Mouse (Mus musculus): Measurements from ENCODE around the gene Gm11567. TPM values are rescaled to one million over a fixed set of nuclear protein-coding genes. Genes with fewer than 3 reads are reported as not detected.

Gm11567 gene
- polyA plus RNA-seq, 1 experiment from 2014 or later: not detected

Other genes with a start within 250 kb of the Gm11567 start
- gene Krtap4-2, start 244.1 kb upstream of the Gm11567 start, polyA plus RNA-seq (2015; fragmentation: Nextera tagmentation; extraction: Ambion mirVana): not detected in 2 replicates
- gene Krtap4-7, start 235.1 kb upstream of the Gm11567 start, polyA plus RNA-seq (2015; fragmentation: Nextera tagmentation; extraction: Ambion mirVana): not detected in 2 replicates
- not detected in 2 replicates for gene Gm11555, start 229.0 kb upstream of the Gm11567 start, polyA plus RNA-seq (2015; fragmentation: Nextera tagmentation; extraction: Ambion mirVana)
- not detected in 2 replicates for gene Gm11563, start 220.2 kb upstream of the Gm11567 start, polyA plus RNA-seq (2015; fragmentation: Nextera tagmentation; extraction: Ambion mirVana)
- not detected in 2 replicates for gene Krtap4-6, start 213.2 kb upstream of the Gm11567 start, polyA plus RNA-seq (2015; fragmentation: Nextera tagmentation; extraction: Ambion mirVana)
- gene Gm14190, start 188.4 kb upstream of the Gm11567 start, polyA plus RNA-seq (2015; fragmentation: Nextera tagmentation; extraction: Ambion mirVana): not detected in 2 replicates
- gene Gm14180, start 144.9 kb upstream of the Gm11567 start, polyA plus RNA-seq (2015; fragmentation: Nextera tagmentation; extraction: Ambion mirVana): not detected in 2 replicates
- not detected in 2 replicates for gene Gm11595, start 106.3 kb upstream of the Gm11567 start, polyA plus RNA-seq (2015; fragmentation: Nextera tagmentation; extraction: Ambion mirVana)
- not detected in 2 replicates for gene Krtap4-8, start 98.5 kb upstream of the Gm11567 start, polyA plus RNA-seq (2015; fragmentation: Nextera tagmentation; extraction: Ambion mirVana)
- not detected in 2 replicates for gene Krtap4-9, start 94.0 kb upstream of the Gm11567 start, polyA plus RNA-seq (2015; fragmentation: Nextera tagmentation; extraction: Ambion mirVana)
- not detected in 2 replicates for gene Gm11596, start 85.7 kb upstream of the Gm11567 start, polyA plus RNA-seq (2015; fragmentation: Nextera tagmentation; extraction: Ambion mirVana)
- not detected in 2 replicates for gene Gm11569, start 80.3 kb upstream of the Gm11567 start, polyA plus RNA-seq (2015; fragmentation: Nextera tagmentation; extraction: Ambion mirVana)
- gene Gm11554, start 74.7 kb upstream of the Gm11567 start, polyA plus RNA-seq (2015; fragmentation: Nextera tagmentation; extraction: Ambion mirVana): not detected in 2 replicates
- gene Krtap4-13, start 69.3 kb upstream of the Gm11567 start, polyA plus RNA-seq (2015; fragmentation: Nextera tagmentation; extraction: Ambion mirVana): not detected in 2 replicates
- not detected in 2 replicates for gene Gm11564, start 63.5 kb upstream of the Gm11567 start, polyA plus RNA-seq (2015; fragmentation: Nextera tagmentation; extraction: Ambion mirVana)
- gene 2300003K06Rik, start 41.1 kb upstream of the Gm11567 start, polyA plus RNA-seq (2015; fragmentation: Nextera tagmentation; extraction: Ambion mirVana): not detected in 2 replicates
- gene Krtap4-16, start 27.6 kb upstream of the Gm11567 start, polyA plus RNA-seq (2015; fragmentation: Nextera tagmentation; extraction: Ambion mirVana): not detected in 2 replicates
- gene Gm11568, start 21.3 kb upstream of the Gm11567 start, polyA plus RNA-seq (2015; fragmentation: Nextera tagmentation; extraction: Ambion mirVana): not detected in 2 replicates
- not detected in 2 replicates for gene Gm11559, start 14.7 kb upstream of the Gm11567 start, polyA plus RNA-seq (2015; fragmentation: Nextera tagmentation; extraction: Ambion mirVana)
- gene Krtap9-1, start 5.8 kb upstream of the Gm11567 start, polyA plus RNA-seq (2015; fragmentation: Nextera tagmentation; extraction: Ambion mirVana): not detected in 2 replicates
- gene Krtap31-1, start 28.7 kb downstream of the Gm11567 start, polyA plus RNA-seq (2015; fragmentation: Nextera tagmentation; extraction: Ambion mirVana): not detected in 2 replicates
- not detected in 2 replicates for gene Gm11565, start 35.6 kb downstream of the Gm11567 start, polyA plus RNA-seq (2015; fragmentation: Nextera tagmentation; extraction: Ambion mirVana)
- not detected in 2 replicates for gene Krtap31-2, start 57.1 kb downstream of the Gm11567 start, polyA plus RNA-seq (2015; fragmentation: Nextera tagmentation; extraction: Ambion mirVana)
- gene Krtap9-5, start 69.3 kb downstream of the Gm11567 start, polyA plus RNA-seq (2015; fragmentation: Nextera tagmentation; extraction: Ambion mirVana): not detected in 2 replicates
- gene Krtap29-1, start 99.9 kb downstream of the Gm11567 start, polyA plus RNA-seq (2015; fragmentation: Nextera tagmentation; extraction: Ambion mirVana): not detected in 2 replicates
- gene Krtap16-1, start 107.4 kb downstream of the Gm11567 start, polyA plus RNA-seq (2015; fragmentation: Nextera tagmentation; extraction: Ambion mirVana): not detected in 2 replicates
- gene Krtap17-1, start 114.8 kb downstream of the Gm11567 start, polyA plus RNA-seq (2015; fragmentation: Nextera tagmentation; extraction: Ambion mirVana): 0.55 TPM in 1 of 2 replicates, not detected in the other
- not detected in 2 replicates for gene Krt33a, start 137.0 kb downstream of the Gm11567 start, polyA plus RNA-seq (2015; fragmentation: Nextera tagmentation; extraction: Ambion mirVana)
- not detected in 2 replicates for gene Krt33b, start 150.7 kb downstream of the Gm11567 start, polyA plus RNA-seq (2015; fragmentation: Nextera tagmentation; extraction: Ambion mirVana)
- gene Krt34, start 162.4 kb downstream of the Gm11567 start, polyA plus RNA-seq (2015; fragmentation: Nextera tagmentation; extraction: Ambion mirVana): not detected in 2 replicates
- gene Krt31, start 171.4 kb downstream of the Gm11567 start, polyA plus RNA-seq (2015; fragmentation: Nextera tagmentation; extraction: Ambion mirVana): not detected in 2 replicates
- gene Krt32, start 209.0 kb downstream of the Gm11567 start, polyA plus RNA-seq (2015; fragmentation: Nextera tagmentation; extraction: Ambion mirVana): not detected in 2 replicates
- gene Krt35, start 217.1 kb downstream of the Gm11567 start, polyA plus RNA-seq (2015; fragmentation: Nextera tagmentation; extraction: Ambion mirVana): not detected in 2 replicates
- gene Krt36, start 226.4 kb downstream of the Gm11567 start, polyA plus RNA-seq (2015; fragmentation: Nextera tagmentation; extraction: Ambion mirVana): not detected in 2 replicates
- gene Krt13, start 242.4 kb downstream of the Gm11567 start, polyA plus RNA-seq (2015; fragmentation: Nextera tagmentation; extraction: Ambion mirVana): not detected in 2 replicates